Mouse (Mus musculus): ENCODE results near the gene Krtap3-1. TPM values are rescaled to one million over a fixed set of nuclear protein-coding genes. Genes with fewer than 3 reads are reported as not detected.
"Not testable (repeated sequence)": the region's sequence is repeated elsewhere in the genome, so short reads cannot be mapped to it uniquely, and the experiment has no call there.

The Krtap3-1 gene
- not detected in 2 replicates for total RNA-seq (2021)
- long read RNA-seq: 0 reads

GRCm38 (mm10) chr11:99566530-99566929 is at the start of gene Krtap3-1:
TSS of gene Krtap3-1 (minus strand) at chr11:99566630.
- DNase-seq: no peak

DNA sequence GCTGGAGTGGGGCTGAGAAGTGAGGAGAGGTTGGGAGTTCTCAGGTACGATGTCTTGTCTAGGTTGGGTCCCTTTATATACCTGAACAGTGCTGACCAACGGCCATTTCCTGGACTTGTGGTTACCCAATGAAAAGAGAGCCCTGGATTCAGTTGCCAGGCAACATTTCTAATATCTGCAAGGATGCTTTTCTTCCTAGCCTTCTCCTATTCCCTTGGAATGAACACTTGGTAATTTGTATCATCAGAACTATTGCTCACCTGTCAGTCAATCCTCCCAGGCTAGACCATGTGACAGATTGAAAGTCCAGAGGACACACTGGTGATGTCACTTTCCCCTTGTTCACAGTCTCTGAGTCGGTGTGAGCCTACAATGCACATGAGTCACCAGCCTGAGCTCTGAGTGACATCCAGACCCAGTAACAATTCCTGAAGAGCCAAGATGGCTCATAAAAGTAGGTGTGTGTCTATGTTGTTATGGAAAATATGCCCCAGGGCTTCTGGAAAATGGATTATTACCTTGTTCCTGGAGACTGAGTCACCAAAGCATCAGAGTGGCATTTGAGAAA is 48.5 kb upstream of the Krtap3-1 start, which contains the start of gene Krtap2-4:
Gene Krtap2-4 (minus strand): TSS at position 51 of the 568 bp plus-strand sequence.
- DNase-seq: no peak

DNA sequence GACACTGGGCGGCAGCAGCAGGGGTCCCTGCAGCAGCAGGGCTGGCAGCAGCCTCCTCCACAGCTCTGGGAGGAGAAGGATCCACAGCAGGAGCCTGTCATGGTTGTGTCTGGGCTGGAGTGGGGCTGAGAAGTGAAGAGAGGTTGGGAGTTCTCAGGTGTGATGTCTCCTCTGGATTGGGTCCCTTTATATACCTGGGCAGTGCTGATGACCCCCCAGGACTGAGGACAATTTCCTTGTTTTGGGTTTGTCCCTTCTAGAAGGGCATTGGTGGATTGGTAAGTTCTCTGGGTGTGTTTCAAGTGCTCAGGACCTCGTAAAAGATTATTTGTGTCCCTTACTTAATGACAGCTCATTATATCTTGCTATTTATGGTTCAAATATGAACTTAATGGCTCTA is 43.7 kb upstream of the Krtap3-1 start, which contains the start of gene Gm11937:
Gene Gm11937 (minus strand): TSS at position 101 of the 400 bp plus-strand sequence.
- not testable (repeated sequence) for DNase-seq

DNA sequence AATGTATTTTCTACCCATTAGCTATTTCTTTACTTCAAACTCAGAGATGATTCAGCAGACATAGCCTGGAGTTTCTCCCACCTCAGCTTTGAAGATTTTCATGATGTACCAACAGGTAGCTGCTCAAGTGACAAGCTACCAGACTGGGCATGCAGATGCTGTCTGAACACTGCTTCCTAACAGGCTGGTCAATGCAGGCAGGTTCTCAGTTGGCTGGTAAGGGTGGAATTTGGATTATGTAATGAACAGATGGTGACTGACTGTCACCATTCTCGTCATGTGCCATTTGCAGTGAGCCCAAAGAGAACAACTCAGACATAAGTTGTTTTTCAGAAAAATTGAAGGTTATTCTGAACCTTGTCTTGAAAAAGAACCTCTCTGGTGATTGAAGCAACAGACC is 42.7 kb upstream of the Krtap3-1 start:
- DNase-seq: no peak

- DNase-seq: not testable (repeated sequence)
Measured at GRCm38 (mm10) chr11:99603208-99603607, 36.8 kb upstream of the Krtap3-1 start, which contains the start of gene Gm11938. TSS of gene Gm11938 (minus strand) at chr11:99603308.

- DNase-seq: not testable (repeated sequence)
Measured at GRCm38 (mm10) chr11:99597742-99598141, 31.3 kb upstream of the Krtap3-1 start, which contains the start of gene Krtap9-3. TSS of gene Krtap9-3 (minus strand) at chr11:99598105.

GRCm38 (mm10) chr11:99590981-99591380 is 24.6 kb upstream of the Krtap3-1 start, which contains the start of gene Krtap1-3:
TSS of gene Krtap1-3 (minus strand) at chr11:99591339.
- DNase-seq: no peak

DNA sequence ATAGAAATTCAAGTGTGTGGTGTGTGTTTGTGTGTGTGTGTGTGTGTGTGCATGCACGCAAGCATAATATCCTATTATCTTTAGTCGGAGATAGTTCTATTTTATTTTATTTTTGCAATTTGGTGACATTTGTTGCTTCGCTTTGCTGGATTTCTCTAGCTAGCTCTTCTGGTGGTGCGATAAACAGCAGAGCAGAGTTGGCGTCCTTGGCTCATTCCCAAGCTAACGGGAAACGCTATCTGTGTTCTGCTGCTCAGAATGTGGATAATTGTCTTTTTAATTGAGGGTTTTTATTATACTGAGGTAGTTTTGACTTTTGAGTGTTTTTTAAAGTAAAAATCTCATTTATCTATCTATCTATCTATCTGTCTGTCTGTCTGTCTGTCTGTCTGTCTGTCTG is 18.7 kb upstream of the Krtap3-1 start:
- no peak for DNase-seq

- DNase-seq: no peak
Measured at GRCm38 (mm10) chr11:99583245-99583704, 16.8 kb upstream of the Krtap3-1 start, which contains the start of gene Krtap1-4. TSS of gene Krtap1-4 (minus strand) at chr11:99583654.

- DNase-seq: no peak
Measured at GRCm38 (mm10) chr11:99581564-99581963, 15.1 kb upstream of the Krtap3-1 start.

DNA sequence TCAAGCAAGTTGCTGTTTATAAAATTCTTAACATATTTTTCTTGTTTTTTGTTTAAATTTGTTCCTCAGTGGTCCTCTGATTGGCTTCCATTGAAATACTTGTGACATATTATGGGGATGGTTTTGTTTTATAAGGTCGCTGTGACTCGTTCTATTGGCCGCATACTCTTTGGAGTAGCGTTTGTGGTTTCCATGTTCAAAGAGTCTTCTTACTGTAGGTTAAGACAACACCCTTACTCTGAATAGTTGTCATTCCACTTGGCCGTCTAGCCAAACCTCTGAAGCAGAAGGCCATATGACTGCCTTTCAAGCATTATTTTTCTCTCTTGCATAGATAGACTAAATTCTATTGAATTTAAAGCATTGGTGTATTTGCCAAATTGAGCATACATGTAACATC is 14.6 kb upstream of the Krtap3-1 start:
- no peak for DNase-seq

GRCm38 (mm10) chr11:99580636-99581035 is 14.2 kb upstream of the Krtap3-1 start, which contains the start of gene Krtap1-5:
TSS of gene Krtap1-5 (minus strand) at chr11:99581016.
- DNase-seq: no peak

DNA sequence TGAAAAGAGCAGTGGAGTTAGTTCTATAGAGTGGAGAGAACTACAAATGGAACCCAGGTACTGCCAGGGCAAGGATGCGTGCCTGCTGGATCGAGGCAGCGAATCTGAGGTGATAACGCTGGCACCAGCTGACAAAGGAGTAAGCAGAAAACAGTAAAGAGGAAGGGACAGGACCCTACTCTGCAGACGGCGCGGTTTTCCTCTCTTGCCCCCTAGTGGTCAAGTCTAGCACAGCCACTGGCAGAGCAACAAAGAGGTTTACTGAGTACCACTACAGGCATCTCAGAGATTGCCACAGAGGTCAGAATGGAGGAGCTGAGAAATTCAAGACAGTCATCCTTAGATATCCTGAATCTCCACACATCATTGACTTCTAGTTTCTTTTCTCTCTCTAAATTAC is 7.7 kb upstream of the Krtap3-1 start:
- DNase-seq: peak; percentile 72

DNA sequence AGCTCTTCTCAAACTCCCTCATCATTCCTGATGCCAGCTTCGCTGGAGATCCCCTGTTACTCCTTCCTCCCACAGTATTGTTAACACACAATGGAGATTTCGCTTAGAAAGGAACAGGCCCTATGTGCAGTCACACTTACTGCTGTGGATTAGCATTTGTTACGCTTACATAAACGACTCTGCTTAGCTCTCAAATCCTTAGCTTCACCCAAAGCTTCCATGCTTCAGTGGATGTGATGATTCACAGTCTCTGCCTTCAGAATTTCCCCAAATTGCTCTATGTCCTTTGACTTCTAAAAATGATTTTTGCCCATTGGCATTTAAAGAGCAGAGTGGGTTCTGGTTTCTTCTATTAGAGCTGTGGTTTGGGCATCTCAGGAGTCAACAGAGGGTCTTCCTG is 6.7 kb upstream of the Krtap3-1 start:
- no peak for DNase-seq

DNA sequence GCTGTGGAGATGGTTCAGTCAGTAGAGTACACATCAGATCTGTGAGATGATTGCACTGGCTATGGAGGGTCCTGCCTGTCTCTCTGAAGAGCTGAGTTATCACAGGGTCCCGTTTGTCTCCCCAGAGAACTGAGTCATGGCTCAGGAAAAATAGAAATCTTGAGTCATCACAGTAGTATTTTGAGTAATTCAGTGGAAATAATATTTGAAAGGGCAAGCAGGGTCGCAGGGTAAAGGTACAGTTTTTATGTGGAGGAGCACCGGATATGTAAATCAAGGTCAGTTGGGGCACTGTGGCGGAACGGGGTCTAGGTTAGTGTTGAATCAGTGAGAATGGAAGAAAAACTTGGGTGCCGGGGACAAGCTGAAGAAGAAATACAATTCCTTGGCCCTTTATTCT is 3.9 kb downstream of the Krtap3-1 start:
- DNase-seq: no peak

DNA sequence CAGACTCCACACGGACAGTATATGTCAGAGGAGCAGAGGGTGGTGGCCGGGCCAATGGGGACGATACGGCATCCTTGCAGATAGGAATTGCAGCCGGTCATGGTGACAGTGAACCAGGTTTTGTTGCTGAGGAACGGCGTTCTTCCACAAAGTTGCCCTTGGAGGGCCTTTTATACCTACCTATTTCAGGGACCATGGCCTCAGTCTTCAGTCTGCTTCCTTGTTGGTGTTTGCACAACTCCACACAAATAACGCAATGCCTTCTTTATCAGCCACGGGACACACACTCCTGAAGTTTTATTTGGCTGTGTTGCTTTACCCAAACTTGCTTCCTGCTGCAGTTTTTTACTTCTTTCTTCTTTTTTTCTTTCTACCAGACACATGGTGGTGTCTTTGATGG is 7.1 kb downstream of the Krtap3-1 start, which contains the start of gene Gm11939:
Gene Gm11939 (minus strand): TSS at position 101 of the 400 bp plus-strand sequence.
- DNase-seq: no peak

- no peak for DNase-seq
Measured at GRCm38 (mm10) chr11:99557976-99558745, 8.3 kb downstream of the Krtap3-1 start.

DNA sequence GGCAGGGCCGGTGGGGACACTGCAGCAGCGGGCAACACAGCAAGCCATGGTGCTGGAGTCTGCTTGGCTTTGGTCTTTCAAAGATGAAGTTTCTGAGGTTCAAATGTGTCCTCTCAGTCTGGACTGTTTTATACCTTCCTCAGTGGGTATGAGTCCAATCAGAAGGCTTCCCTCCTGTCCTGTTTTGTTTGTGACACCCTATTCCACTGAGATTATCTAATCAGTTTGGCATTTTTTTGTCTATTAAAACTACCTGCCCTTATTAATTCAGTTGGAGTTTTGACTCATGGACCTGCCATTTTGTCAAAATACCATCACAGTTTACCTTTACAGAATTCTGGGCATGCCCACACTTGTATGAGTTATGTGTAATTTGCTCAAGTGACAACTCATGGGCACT is 9.7 kb downstream of the Krtap3-1 start, which contains the start of gene Krtap3-2:
Gene Krtap3-2 (minus strand): TSS at position 101 of the 400 bp plus-strand sequence.
- no peak for DNase-seq

DNA sequence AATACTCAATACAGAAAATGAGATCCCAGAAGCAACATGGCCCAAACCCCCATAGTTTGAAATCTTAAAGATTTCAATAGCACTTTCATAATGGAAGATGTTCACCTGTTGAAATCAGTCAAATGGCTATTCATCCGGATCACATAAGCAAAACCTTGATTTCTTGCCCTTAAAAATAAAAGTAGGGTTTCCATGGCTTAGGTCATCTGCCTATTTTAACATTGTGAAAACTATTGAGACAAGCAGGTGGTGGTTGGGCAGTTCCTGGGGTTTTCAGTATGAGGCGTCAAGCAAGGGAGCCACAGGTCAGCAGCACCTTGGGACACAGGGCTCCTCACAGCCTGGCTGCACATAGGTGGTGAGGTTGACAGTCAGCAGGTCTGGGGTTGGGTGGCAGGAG is 10.2 kb downstream of the Krtap3-1 start:
- DNase-seq: no peak

DNA sequence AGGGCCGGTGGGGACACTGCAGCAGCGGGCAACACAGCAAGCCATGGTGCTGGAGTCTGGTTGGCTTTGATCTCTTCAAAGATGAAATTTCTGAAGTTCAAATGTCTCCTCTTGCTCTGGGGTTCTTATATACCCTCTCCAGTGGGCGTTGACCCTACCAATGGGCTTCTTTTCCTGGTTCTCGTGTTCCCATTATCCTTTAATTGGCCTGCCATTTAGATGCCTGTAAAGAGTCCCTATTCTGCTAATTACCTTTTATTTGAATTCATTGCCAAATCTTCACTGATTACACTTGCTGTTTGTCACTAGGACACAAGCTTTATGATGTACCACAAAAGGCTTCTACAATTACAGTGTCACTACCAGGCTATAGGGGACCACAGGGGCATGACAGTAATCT is 15.7 kb downstream of the Krtap3-1 start, which contains the start of gene Krtap3-3:
Gene Krtap3-3 (minus strand): TSS at position 101 of the 400 bp plus-strand sequence.
- no peak for DNase-seq

- DNase-seq: no peak
Measured at GRCm38 (mm10) chr11:99547892-99548291, 18.5 kb downstream of the Krtap3-1 start.

DNA sequence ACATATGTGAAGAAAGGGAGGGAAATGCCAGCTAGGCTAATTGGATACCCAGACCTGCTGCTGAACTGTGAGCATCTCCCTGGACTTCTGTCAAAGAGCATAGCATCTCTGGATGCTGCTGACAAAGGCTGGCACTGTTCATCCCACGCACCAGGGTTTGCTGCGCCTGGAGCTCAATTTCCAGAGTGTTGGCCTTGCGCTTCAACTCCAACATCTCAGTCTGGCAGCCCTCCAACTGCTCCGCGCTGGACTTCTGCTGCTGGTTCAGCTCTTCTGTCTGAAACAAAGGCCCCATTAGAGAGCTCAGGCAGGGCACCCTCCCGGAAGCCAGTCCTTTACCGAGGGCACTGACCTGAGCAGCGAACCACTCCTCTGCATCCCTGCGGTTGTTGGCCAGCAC is 26.7 kb downstream of the Krtap3-1 start:
- peak; percentile 21 for DNase-seq

Data from adrenal gland, postnatal 25 days (tissue).